Mouse (Mus musculus) embryonic facial prominence, embryonic 13.5 days (tissue): ENCODE data around the gene Tnfrsf8. TPM values are rescaled to one million over a fixed set of nuclear protein-coding genes. Genes with fewer than 3 reads are reported as not detected.

Experiments
- ATAC-seq: fragments of 200-750 bp; cut with Nextera tagmentation; 2 replicates; pipeline ENCODE4 v1.8.0; 2017; ENCODE audit warnings: low read depth; ENCODE audit not compliant: insufficient number of reproducible peaks, insufficient read depth, low FRiP score, low TSS enrichment
- H3K27ac ChIP-seq: fragments of 300-500 bp; sonication (generic); 2 replicates; pipeline ENCODE4 v1.5.1; 2015; ENCODE audit warnings: moderate library complexity, mild to moderate bottlenecking, inconsistent platforms
- H3K27me3 ChIP-seq: fragments of 300-500 bp; sonication (generic); 2 replicates; pipeline ENCODE4 v1.6.1; 2015; ENCODE audit warnings: mild to moderate bottlenecking, inconsistent platforms
- H3K36me3 ChIP-seq: fragments of 300-500 bp; sonication (generic); 2 replicates; pipeline ENCODE4 v1.6.1; 2015; ENCODE audit warnings: mild to moderate bottlenecking, inconsistent platforms
- H3K4me1 ChIP-seq: fragments of 300-500 bp; sonication (generic); 2 replicates; pipeline ENCODE4 v1.6.1; 2015; ENCODE audit warnings: inconsistent platforms
- H3K4me2 ChIP-seq: fragments of 300-500 bp; sonication (generic); 2 replicates; pipeline ENCODE4 v1.6.1; 2015; ENCODE audit warnings: moderate library complexity, mild to moderate bottlenecking, inconsistent platforms
- H3K4me3 ChIP-seq: fragments of 300-500 bp; sonication (generic); 2 replicates; pipeline ENCODE4 v1.5.1; 2015; ENCODE audit warnings: mild to moderate bottlenecking, inconsistent platforms
- H3K9ac ChIP-seq: fragments of 300-500 bp; sonication (generic); 2 replicates; pipeline ENCODE4 v1.6.1; 2015; ENCODE audit warnings: mild to moderate bottlenecking, inconsistent platforms
- H3K9me3 ChIP-seq: fragments of 300-500 bp; sonication (generic); 2 replicates; pipeline ENCODE4 v1.6.1; 2016; ENCODE audit warnings: inconsistent platforms
- WGBS: fragments of 180-500 bp; shearing (Covaris S2); methylation state at CpG from one replicate; pipeline ENCODE4 v1.1.7; 2015; ENCODE audit warnings: mixed read lengths; 5-methylcytosine and 5-hydroxymethylcytosine counted together
- polyA plus RNA-seq: library from polyadenylated mRNA; unstranded; fragments of >200 nt; fragmentation: Nextera tagmentation; extraction: Ambion mirVana; gene quantifications from 2 replicates; pipeline ENCODE4 v1.2.1, GENCODE M21; 2015

Tnfrsf8 gene
- polyA plus RNA-seq, 1 experiment from 2014 or later: 0.06 TPM

- Histone ChIP-seq H3K27me3 (no peaks in the 10 kb centered on the region), H3K4me3 (no peak overlapping the region), H3K4me2 (no peak overlapping the region), H3K36me3 (no peaks in the 10 kb centered on the region), H3K9me3 (no peaks in the 10 kb centered on the region), H3K4me1 (no peaks in the 10 kb centered on the region), H3K27ac (no peak overlapping the region), H3K9ac (no peak overlapping the region)
- WGBS: 52% methylated on average over 2 of the region's 2 CpGs
- ATAC-seq: no peak
Measured at GRCm38 (mm10) chr4:145221379-145221778, 93.6 kb downstream of the Tnfrsf8 start.

- Histone ChIP-seq H3K9ac (no peak overlapping the region), H3K4me1 (no peaks in the 10 kb centered on the region), H3K9me3 (no peaks in the 10 kb centered on the region), H3K27ac (no peak overlapping the region), H3K36me3 (no peaks in the 10 kb centered on the region), H3K4me3 (no peak overlapping the region), H3K27me3 (no peaks in the 10 kb centered on the region), H3K4me2 (no peak overlapping the region)
- WGBS: 62% methylated on average over 1 of the region's 1 CpGs
- ATAC-seq: no peak
Measured at GRCm38 (mm10) chr4:145220001-145220400, 95.0 kb downstream of the Tnfrsf8 start.

- no peak overlapping the region for H3K9ac ChIP-seq
- H3K27ac ChIP-seq: no peak overlapping the region
- no peaks in the 10 kb centered on the region for H3K27me3 ChIP-seq
- no peak for ATAC-seq
- H3K4me2 ChIP-seq: no peak overlapping the region
- H3K36me3 ChIP-seq: no peaks in the 10 kb centered on the region
- H3K4me1 ChIP-seq: no peaks in the 10 kb centered on the region; the same call in 1 of the 2 replicates
- 64% methylated on average over 15 of the region's 15 CpGs for WGBS
- H3K9me3 ChIP-seq: no peaks in the 10 kb centered on the region
- H3K4me3 ChIP-seq: no peak overlapping the region
Measured at GRCm38 (mm10) chr4:145219240-145219985, 95.6 kb downstream of the Tnfrsf8 start.

- no peak for ATAC-seq
- Histone ChIP-seq H3K4me3 (no peak overlapping the region), H3K4me1 (no peaks in the 10 kb centered on the region; the same call in 1 of the 2 replicates), H3K9ac (no peak overlapping the region), H3K27ac (no peak overlapping the region), H3K36me3 (no peaks in the 10 kb centered on the region), H3K27me3 (no peaks in the 10 kb centered on the region), H3K4me2 (no peak overlapping the region), H3K9me3 (no peaks in the 10 kb centered on the region)
- WGBS: 61% methylated on average over 5 of the region's 5 CpGs
Measured at GRCm38 (mm10) chr4:145217837-145218236, 97.1 kb downstream of the Tnfrsf8 start.

Other genes with a start within 250 kb of the Tnfrsf8 start
- 6.7 and 9.8 TPM in 2 replicates for gene Vps13d, start 120.2 kb downstream of the Tnfrsf8 start, polyA plus RNA-seq
- 1.6 and 2.7 TPM in 2 replicates for gene Tnfrsf1b, start 68.3 kb downstream of the Tnfrsf8 start, polyA plus RNA-seq
- not detected in 2 replicates for gene Zfp990, start 195.6 kb upstream of the Tnfrsf8 start, polyA plus RNA-seq